Mouse (Mus musculus): Measurements from ENCODE around the gene Smarca2. TPM values are rescaled to one million over a fixed set of nuclear protein-coding genes. Genes with fewer than 3 reads are reported as not detected.

Smarca2 gene
- polyA plus RNA-seq (2016; fragmentation: Nextera tagmentation; extraction: Ambion mirVana) = 30.0 and 40.7 TPM in 2 replicates

DNA sequence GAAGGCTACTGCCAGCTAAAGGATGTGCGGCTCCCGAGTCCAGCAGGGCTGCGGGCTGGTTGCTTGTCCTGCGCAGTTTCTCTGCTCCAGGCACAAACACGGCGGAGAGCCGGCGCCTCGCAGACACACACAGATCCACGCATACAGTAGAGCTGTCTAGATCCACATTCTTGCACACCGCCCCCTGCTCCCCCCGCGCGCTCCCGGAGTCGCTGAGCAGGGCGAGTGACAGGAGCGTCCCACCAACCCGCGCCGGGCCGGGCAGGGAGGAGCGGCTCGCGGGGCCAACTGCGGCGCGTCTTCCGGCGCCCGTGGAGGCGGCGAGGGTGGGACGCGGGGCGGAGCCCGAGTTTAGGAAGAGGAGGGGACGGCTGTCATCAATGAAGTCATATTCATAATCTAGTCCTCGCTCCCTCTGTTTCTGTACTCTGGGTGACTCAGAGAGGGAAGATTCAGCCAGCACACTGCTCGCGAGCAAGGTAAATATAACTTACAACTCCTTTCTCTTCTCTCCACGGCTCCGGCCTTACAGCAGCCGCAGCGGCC, at the start of gene Smarca2:
Gene Smarca2 (plus strand): TSS at position 296 of the 546 bp plus-strand sequence.
- H3K36me3 ChIP-seq = no peaks in the 10 kb centered on the region
- WGBS = under 1% methylated on average over 45 of the region's 45 CpGs
- no peaks in the 10 kb centered on the region for H3K9me3 ChIP-seq (replicated peaks)
- peak within 1 kb of the TSS; percentile 76 for H3K4me3 ChIP-seq
- H3K27me3 ChIP-seq (ENCODE audit: low read depth, poor library complexity, severe bottlenecking) = peaks cover 51% of the 10 kb centered on the region
- peak within 1 kb of the TSS; percentile 77 for H3K27ac ChIP-seq
- DNase-seq (ENCODE audit: low spot score) = peak; percentile 91
- peaks cover 51% of the 10 kb centered on the region for H3K4me1 ChIP-seq

DNA sequence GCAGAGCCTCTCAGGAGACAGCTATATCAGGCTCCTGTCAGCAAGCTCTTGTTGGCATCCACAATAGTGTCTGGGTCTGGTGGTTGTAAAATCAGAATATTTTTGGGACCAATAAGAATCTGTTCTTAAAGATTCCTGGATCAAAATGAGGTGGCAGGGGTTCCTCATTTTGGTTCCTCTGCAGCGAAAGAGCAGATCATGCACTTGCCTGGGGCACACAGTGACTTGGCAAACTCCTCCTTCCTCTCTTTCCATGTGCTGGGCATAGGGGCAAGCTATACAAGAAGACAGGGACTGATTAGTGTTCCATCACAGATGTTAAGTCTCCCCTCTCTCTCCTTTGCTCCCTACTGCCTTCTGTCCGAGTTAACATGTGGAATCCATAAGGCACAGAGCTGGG, 40.0 kb upstream of the Smarca2 start:
- H3K4me3 ChIP-seq = no peak overlapping the region
- no peaks in the 10 kb centered on the region for H3K27me3 ChIP-seq (ENCODE audit: low read depth, poor library complexity, severe bottlenecking)
- no peaks in the 10 kb centered on the region for H3K9me3 ChIP-seq (replicated peaks)
- peaks cover 21% of the 10 kb centered on the region for H3K4me1 ChIP-seq
- no peak overlapping the region for H3K27ac ChIP-seq
- H3K36me3 ChIP-seq = no peaks in the 10 kb centered on the region
- no peak for DNase-seq (ENCODE audit: low spot score)
- 55% methylated on average over 2 of the region's 2 CpGs for WGBS

DNA sequence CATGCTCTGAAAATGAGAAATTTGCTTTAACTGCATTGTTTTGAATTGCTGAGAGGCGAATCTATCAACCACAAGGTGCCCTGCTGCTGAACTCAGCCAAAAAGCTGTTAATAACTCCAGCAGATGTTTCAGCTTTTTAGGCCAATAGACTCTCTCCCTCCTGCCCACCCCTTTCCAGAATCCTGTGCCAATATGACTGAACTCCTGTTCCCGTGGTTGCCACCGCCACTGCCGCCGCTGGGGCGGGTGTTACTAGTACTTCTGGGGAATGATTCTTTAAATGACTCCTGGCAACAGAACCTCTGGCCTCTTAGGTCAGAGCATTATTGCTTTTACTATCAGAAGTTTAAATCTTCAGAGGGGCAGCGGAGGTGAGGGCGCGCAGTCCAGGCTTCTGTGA, 38.7 kb upstream of the Smarca2 start:
- H3K9me3 ChIP-seq (replicated peaks) = no peaks in the 10 kb centered on the region
- no peak overlapping the region for H3K27ac ChIP-seq
- H3K4me3 ChIP-seq = peak overlapping the region; percentile 10; the same call in 1 of the 2 replicates
- H3K27me3 ChIP-seq (ENCODE audit: low read depth, poor library complexity, severe bottlenecking) = no peaks in the 10 kb centered on the region
- H3K4me1 ChIP-seq = peaks cover 21% of the 10 kb centered on the region
- no peaks in the 10 kb centered on the region for H3K36me3 ChIP-seq
- DNase-seq (ENCODE audit: low spot score) = peak; percentile 46
- WGBS = 32% methylated on average over 9 of the region's 9 CpGs

DNA sequence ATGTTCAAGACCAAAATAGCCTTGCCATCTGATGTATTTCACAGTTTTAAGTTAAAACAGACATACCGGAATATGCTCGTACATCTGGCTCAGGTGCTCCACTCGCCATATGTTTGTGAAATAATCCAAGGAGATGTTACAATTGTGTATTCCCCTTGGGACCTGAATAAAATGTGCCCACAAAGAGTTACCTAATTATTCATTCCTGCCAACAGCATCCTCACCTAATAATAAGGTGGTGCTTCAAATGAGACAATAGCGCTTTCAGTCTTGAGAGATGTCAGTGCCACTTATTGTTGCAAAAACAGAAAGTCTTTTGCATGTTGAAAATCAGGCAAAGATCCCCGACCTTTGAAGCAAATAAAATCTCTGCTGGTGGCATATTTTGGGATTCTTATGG, 36.6 kb upstream of the Smarca2 start:
- Histone ChIP-seq H3K27me3 (ENCODE audit: low read depth, poor library complexity, severe bottlenecking) (no peaks in the 10 kb centered on the region), H3K27ac (no peak overlapping the region), H3K36me3 (no peaks in the 10 kb centered on the region), H3K4me1 (peaks cover 21% of the 10 kb centered on the region), H3K9me3 (replicated peaks) (no peaks in the 10 kb centered on the region), H3K4me3 (no peak overlapping the region)
- WGBS = 89% methylated on average over 5 of the region's 5 CpGs
- DNase-seq (ENCODE audit: low spot score) = no peak

DNA sequence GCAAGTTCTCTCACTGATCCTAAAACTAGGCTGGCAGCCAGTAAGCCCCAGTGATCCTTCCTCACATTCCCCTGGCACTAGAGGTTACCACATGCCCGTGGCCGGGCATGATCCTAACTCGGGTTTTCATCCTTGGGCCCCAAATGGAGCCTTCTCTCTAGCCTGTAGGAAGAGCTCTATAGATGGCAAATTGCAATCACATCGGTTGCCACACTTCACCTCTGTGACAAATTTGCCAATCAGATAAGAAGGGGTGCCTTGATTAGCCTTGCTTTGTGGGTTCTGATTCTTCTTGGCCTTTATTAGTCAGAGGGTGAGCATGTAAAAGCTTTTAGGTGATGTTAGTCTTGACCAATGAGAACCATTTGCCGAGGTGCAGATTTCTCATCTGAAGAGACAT, 35.9 kb upstream of the Smarca2 start:
- WGBS = 91% methylated on average over 5 of the region's 5 CpGs
- no peaks in the 10 kb centered on the region for H3K27me3 ChIP-seq (ENCODE audit: low read depth, poor library complexity, severe bottlenecking)
- no peak overlapping the region for H3K4me3 ChIP-seq
- no peak for DNase-seq (ENCODE audit: low spot score)
- no peak overlapping the region for H3K27ac ChIP-seq
- peaks cover 21% of the 10 kb centered on the region for H3K4me1 ChIP-seq
- no peaks in the 10 kb centered on the region for H3K36me3 ChIP-seq
- no peaks in the 10 kb centered on the region for H3K9me3 ChIP-seq (replicated peaks)

DNA sequence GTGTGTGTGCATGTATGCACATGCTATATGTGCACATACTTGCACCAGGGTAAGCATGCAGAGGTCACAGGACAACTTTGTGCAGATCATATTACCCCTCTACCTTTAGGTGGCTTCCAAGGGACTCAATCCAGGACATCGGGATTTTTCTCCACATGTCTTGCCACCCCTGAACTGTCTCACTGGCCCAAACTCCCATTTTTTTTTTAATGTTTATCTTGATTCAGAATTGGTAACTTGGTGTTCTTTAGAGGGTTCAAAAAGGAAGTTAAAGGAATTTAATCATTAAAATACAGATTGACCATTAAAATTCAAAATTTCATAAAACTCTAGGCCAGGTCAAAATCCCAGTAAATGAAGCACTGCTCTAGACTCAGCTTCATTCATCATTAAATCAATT, 35.4 kb upstream of the Smarca2 start:
- Histone ChIP-seq H3K4me1 (peaks cover 21% of the 10 kb centered on the region), H3K4me3 (no peak overlapping the region), H3K27ac (no peak overlapping the region), H3K27me3 (ENCODE audit: low read depth, poor library complexity, severe bottlenecking) (no peaks in the 10 kb centered on the region), H3K36me3 (no peaks in the 10 kb centered on the region), H3K9me3 (replicated peaks) (no peaks in the 10 kb centered on the region)
- 95% methylated on average over 1 of the region's 1 CpGs for WGBS
- DNase-seq (ENCODE audit: low spot score) = no peak

DNA sequence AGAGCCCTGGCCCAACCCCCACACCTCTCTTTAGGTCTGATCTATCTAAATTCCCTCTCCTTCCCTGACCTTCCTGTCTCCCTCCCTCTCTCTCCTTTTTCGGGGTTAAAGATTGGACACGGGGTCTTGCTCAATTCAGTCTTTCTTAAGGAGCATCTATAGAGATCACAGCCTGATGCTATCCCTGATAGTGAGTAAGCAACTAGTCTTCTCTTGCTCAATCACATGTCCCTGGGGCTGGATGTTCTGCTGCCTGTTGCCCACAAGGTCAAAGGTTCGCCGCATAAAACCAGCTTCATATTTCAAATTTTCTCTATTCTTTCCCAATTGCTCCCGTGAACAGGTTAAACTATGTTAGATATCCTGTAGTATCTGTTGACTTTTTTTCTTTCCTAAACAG, 25.2 kb upstream of the Smarca2 start:
- DNase-seq (ENCODE audit: low spot score) = no peak
- no peaks in the 10 kb centered on the region for H3K4me1 ChIP-seq

DNA sequence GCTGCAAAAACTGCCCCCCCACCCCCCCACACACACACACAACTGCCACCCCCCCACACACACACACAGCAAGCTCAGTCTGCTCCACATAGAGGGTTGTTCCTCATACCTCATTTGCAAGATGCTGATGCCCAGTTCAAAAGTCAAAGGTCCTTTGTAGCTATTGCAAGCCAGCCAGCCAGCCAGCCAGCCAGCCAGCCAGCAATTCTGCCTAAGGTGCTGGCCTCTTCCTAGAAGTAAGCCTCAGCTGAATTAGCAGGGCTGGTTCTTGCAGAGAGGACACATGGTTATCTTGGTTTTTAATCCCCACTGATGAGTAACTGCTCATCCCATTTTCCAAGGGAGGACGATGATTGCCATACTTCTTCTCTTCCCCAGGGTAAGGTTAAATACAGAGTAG, 24.8 kb upstream of the Smarca2 start:
- Histone ChIP-seq H3K4me3 (no peak overlapping the region), H3K36me3 (no peaks in the 10 kb centered on the region), H3K27me3 (ENCODE audit: low read depth, poor library complexity, severe bottlenecking) (no peaks in the 10 kb centered on the region), H3K9me3 (replicated peaks) (no peaks in the 10 kb centered on the region), H3K27ac (no peak overlapping the region), H3K4me1 (no peaks in the 10 kb centered on the region)
- 100% methylated on average over 1 of the region's 1 CpGs for WGBS
- DNase-seq (ENCODE audit: low spot score) = no peak

More for the DNA sequence above, 25.2 kb upstream of the Smarca2 start:
- H3K9me3 ChIP-seq (replicated peaks) = no peaks in the 10 kb centered on the region
- no peaks in the 10 kb centered on the region for H3K36me3 ChIP-seq
- no peaks in the 10 kb centered on the region for H3K27me3 ChIP-seq (ENCODE audit: low read depth, poor library complexity, severe bottlenecking)
- 81% methylated on average over 5 of the region's 5 CpGs for WGBS
- H3K4me3 ChIP-seq = no peak overlapping the region
- H3K27ac ChIP-seq = no peak overlapping the region

DNA sequence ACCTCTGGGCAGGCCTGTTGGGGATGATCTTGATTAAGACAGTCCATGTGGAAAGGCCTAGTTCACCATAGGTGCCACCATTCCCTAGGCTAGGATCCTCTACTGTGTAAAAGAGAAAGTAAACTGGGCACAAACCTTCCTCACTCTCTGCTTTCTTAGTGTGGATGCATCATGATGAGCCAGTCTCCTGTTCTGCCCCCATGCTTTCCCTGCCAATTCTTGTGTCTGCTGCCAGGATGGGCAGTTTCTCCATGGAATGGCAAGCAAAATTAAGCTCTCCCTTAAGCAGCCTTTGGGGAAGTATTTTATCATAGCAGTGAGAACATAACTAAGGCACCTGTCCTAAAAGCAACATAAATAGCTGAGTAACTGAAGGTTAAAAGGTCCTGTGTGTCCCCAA, 10.2 kb upstream of the Smarca2 start:
- Histone ChIP-seq H3K4me1 (peaks cover 3% of the 10 kb centered on the region; the same call in 1 of the 2 replicates), H3K36me3 (no peaks in the 10 kb centered on the region), H3K4me3 (no peak overlapping the region), H3K27ac (no peak overlapping the region), H3K9me3 (replicated peaks) (no peaks in the 10 kb centered on the region), H3K27me3 (ENCODE audit: low read depth, poor library complexity, severe bottlenecking) (0 out of 2 replicates have a peak, but pooled peaks cover 2% of the 10 kb centered on the region)
- DNase-seq (ENCODE audit: low spot score) = no peak

DNA sequence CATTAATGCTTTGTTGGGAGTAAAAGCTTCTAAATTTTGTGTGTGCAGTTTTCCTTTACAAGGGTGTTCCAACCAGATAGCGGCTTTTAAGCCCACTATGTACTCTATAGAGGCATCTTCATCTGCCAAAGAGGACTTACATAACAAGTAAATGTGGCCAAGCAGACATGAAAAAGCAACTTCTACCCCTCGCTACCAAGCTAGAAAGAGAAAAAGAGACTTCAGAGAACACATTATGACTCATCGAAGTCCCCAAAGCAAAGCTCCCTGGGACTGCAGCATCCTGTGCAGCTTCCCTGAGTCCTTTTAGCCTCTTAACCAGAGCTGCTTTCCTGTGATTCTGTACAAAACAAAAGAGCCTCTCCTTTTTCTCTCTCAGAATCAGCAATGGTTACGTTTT, 3.4 kb upstream of the Smarca2 start:
- no peak overlapping the region for H3K4me3 ChIP-seq

DNA sequence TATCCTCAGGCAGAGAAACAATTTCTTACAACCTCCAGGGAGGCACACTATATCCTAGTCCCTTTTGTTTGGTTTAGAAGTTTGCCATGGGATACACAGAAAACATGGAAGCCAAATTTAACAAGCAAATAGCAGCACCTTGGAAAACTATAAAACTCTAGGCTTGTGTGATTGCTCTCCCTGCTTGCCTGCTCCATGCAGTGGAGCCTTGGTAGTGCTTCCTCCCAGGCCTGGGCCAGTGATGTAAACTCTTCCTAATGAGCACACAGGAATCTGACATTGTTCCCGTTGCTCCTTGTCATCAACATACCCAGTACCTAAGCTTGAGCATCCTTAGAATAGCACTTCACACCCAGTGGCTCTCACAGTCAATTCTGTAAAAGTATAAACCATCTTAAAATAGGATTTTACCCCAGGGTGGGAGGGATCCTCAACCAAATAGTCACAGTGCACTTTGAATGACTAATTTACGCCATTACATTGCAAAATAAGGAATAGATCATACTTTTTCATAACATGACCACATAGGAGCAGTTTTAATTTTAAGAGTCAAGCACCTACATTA, 1.5 kb upstream of the Smarca2 start:
- Histone ChIP-seq H3K27ac (peak overlapping the region; percentile 30), H3K4me3 (peak overlapping the region; percentile 76; the same call in 1 of the 2 replicates), H3K36me3 (no peaks in the 10 kb centered on the region), H3K27me3 (ENCODE audit: low read depth, poor library complexity, severe bottlenecking) (peaks cover 40% of the 10 kb centered on the region), H3K4me1 (peaks cover 49% of the 10 kb centered on the region), H3K9me3 (replicated peaks) (no peaks in the 10 kb centered on the region)
- WGBS = 34% methylated on average over 2 of the region's 2 CpGs
- peak; percentile 38 for DNase-seq (ENCODE audit: low spot score)

More for the DNA sequence above, 3.4 kb upstream of the Smarca2 start:
- WGBS = 83% methylated on average over 4 of the region's 4 CpGs
- no peak for DNase-seq (ENCODE audit: low spot score)
- Histone ChIP-seq H3K36me3 (no peaks in the 10 kb centered on the region), H3K4me1 (peaks cover 37% of the 10 kb centered on the region), H3K9me3 (replicated peaks) (no peaks in the 10 kb centered on the region), H3K27ac (no peak overlapping the region), H3K27me3 (ENCODE audit: low read depth, poor library complexity, severe bottlenecking) (peaks cover 26% of the 10 kb centered on the region)

DNA sequence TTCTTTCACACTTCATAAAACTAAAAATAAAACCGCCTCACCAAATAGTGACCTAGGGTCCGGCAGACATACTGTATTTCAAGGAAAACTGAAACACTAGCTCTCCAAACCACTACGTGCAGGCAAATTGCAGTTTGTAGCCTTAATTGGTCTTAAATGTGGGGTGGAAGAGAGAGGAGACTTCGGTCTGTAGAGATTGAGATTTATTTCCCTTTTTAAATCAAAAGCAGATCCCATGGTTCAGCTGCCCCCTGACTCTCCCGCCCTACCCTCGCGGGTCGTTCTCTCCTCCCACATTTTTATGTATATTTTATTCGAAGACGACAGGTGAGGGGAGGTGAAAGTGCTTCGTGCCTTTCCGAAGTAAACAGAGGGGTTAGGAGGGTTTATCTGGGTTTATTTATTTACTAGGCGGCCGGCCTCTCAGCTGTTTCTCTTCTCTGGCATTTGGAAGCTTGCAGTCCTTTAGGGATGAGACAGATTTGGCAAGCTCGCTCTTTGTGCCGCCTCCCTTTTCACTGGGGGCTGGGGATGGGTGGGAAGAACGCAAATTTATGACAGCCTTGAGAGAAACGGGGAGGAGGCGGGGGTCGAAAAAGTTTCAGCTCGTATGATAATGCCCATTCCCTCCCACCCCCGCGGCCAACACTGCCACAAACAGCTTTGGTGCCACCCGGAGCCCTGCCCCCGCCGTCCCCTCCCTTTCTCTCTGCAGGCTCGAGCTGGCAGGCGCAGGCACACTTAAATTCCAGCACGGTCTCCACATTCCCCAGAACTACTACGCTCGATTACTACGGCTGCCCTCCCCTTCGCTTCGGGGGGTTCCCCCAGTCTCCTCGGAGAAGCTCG, 720 bp upstream of the Smarca2 start:
- WGBS = under 1% methylated on average over 36 of the region's 36 CpGs
- H3K36me3 ChIP-seq = no peaks in the 10 kb centered on the region
- DNase-seq (ENCODE audit: low spot score) = no peak
- peaks cover 51% of the 10 kb centered on the region for H3K4me1 ChIP-seq
- peak overlapping the region; percentile 76 for H3K4me3 ChIP-seq
- peaks cover 48% of the 10 kb centered on the region for H3K27me3 ChIP-seq (ENCODE audit: low read depth, poor library complexity, severe bottlenecking)
- peak overlapping the region; percentile 77 for H3K27ac ChIP-seq
- H3K9me3 ChIP-seq (replicated peaks) = no peaks in the 10 kb centered on the region
